Mouse (Mus musculus) cerebellum, adult 2 months (tissue): Measurements from ENCODE around the gene Dclk2. TPM values are rescaled to one million over a fixed set of nuclear protein-coding genes. Genes with fewer than 3 reads are reported as not detected.
A peak's percentile ranks its signal among the peaks of the same experiment; 100 is the strongest.

Source experiments
- DNase-seq, 2 experiments: peaks; one replicate each; pipeline ENCODE4 v3.0.0; 2021
- H3K27ac ChIP-seq: fragments of 200-500 bp; 2 replicates; pipeline ENCODE4 v1.5.1; 2012; ENCODE audit warnings: low read length, control low read depth, inconsistent platforms; ENCODE audit not compliant: insufficient read depth
- H3K27me3 ChIP-seq: fragments of 200-500 bp; 2 replicates; pipeline ENCODE4 v1.6.1; 2012; ENCODE audit warnings: inconsistent platforms, mild to moderate bottlenecking, low read length, moderate library complexity; ENCODE audit not compliant: control insufficient read depth, insufficient read depth
- H3K4me1 ChIP-seq: fragments of 200-500 bp; 2 replicates; pipeline ENCODE4 v1.6.1; 2011; ENCODE audit warnings: low read length; ENCODE audit not compliant: control insufficient read depth, insufficient read depth
- H3K4me3 ChIP-seq: fragments of 200-500 bp; replicated peaks from 2 replicates; pipeline ENCODE3; 2011; ENCODE audit warnings: mild to moderate bottlenecking, low read depth, low read length, control low read depth; ENCODE audit not compliant: insufficient read depth
- CTCF ChIP-seq: fragments of 200-500 bp; IDR thresholded peaks from 2 replicates; pipeline ENCODE4 v1.5.1; 2011; ENCODE audit warnings: low read depth, mild to moderate bottlenecking, control low read depth, low read length, moderate library complexity, borderline replicate concordance; ENCODE audit not compliant: insufficient read depth
- POLR2A ChIP-seq: fragments of 200-500 bp; IDR thresholded peaks from 2 replicates; pipeline ENCODE4 v1.6.1; 2011; ENCODE audit warnings: low read length, control low read depth, borderline replicate concordance; ENCODE audit not compliant: insufficient read depth
- WGBS: fragments of 180-500 bp; shearing (Covaris S2); methylation state at CpG from one replicate; pipeline ENCODE4 v1.1.7; 2018; 5-methylcytosine and 5-hydroxymethylcytosine counted together
- polyA plus RNA-seq: library from polyadenylated mRNA; depleted of rRNA; stranded (reverse); fragments of >200 nt; gene quantifications from 2 replicates; pipeline ENCODE4 v1.2.3, GENCODE M21; 2012; rRNA removed

Gene Dclk2
- polyA plus RNA-seq, 1 experiment = 59.5 TPM

DNA sequence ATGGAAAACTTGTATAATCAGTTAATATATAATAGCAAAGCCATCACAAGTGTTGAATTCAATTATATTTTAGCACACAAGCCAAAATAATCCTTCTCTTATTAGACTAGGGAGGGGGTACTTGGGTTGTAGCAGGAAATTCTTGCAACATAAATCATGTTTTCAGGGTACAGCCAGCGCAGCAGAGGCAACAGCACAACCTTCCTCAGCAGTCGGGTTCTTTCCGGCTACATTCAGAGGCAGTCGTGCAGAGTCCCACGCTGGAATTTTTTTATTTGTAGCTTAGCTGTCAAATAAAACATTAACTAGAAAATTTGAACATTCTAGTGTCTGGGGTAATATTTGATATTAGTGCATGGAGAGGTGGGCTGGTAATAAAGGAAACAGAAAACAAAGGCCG lies 166.5 kb downstream of the Dclk2 start:
- H3K27ac ChIP-seq = no peak overlapping the region
- DNase-seq = no peak
- no peak overlapping the region for H3K4me3 ChIP-seq
- TF ChIP-seq CTCF (no peak), POLR2A (no peak)
- WGBS = 88% methylated on average over 6 of the region's 6 CpGs
- H3K27me3 ChIP-seq = no peaks in the 10 kb centered on the region
- no peaks in the 10 kb centered on the region for H3K4me1 ChIP-seq

DNA sequence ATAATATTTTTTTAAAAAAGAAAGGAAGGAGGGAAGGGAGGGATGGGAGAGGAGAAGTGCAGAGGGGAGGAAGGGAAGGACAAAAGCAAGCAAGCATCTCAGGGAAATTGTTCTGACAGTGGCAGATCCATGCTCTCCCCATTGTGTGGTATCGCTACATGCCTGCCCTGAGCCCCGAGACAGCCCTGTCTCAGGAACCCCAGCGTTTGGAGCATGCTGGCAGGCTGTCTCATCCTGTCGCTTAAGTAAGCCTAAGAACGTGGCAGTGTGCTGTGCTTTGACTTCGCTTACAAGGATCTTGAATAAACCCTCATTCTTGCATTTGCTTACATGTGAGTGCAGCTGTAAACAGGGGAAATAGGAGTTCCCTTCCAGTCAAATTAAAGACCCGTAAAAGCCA lies 170.0 kb downstream of the Dclk2 start:
- H3K4me3 ChIP-seq = no peak overlapping the region
- H3K27me3 ChIP-seq = no peaks in the 10 kb centered on the region
- no peak for TF ChIP-seq POLR2A
- TF ChIP-seq CTCF = no peak
- no peak for DNase-seq
- no peak overlapping the region for H3K27ac ChIP-seq
- peaks cover 3% of the 10 kb centered on the region; the same call in 1 of the 2 replicates for H3K4me1 ChIP-seq
- WGBS = 59% methylated on average over 7 of the region's 7 CpGs

DNA sequence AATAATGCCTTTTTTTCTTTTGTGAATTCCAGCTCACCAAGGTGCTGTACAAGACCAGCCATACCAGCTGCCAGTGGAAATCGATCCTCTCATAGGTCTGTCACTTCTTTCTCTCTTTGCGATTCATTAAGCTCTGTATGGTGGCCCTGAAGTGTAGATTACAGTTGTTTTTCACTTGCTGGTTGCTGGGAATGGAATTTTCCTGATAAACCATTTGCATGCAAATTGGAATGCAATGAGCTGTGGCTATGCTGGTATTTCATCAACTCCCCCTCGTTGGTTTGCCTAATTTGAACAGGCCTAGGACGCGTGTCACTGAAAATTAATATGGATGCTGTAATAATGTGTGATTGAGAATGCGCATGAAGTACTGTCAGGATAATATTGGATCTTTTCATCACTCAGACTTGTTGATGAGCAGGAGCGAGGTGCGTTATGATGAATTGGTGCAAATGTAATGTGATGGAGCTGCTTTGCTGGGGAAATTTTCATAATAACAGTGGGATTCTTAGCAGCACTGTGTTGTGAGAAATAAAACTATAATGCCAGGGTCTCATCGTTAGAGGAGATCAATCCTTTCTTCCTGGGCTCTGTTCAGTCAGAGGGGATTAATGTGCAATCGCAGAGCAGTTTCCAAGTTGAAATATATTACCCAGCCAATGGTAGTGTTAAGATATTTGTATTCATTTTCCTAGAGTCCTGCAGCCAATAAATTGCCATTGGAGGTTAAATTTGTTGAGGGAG lies 174.7 kb downstream of the Dclk2 start:
- 69% methylated on average over 10 of the region's 10 CpGs for whole genome bisulfite sequencing
- Histone ChIP-seq H3K4me3 (no peak overlapping the region), H3K27ac (no peak overlapping the region; the same call in 1 of the 2 replicates), H3K4me1 (peaks cover 5% of the 10 kb centered on the region; the same call in 1 of the 2 replicates), H3K27me3 (no peaks in the 10 kb centered on the region)
- TF ChIP-seq POLR2A = no peak
- no peak for TF ChIP-seq CTCF
- DNase-seq = no peak

DNA sequence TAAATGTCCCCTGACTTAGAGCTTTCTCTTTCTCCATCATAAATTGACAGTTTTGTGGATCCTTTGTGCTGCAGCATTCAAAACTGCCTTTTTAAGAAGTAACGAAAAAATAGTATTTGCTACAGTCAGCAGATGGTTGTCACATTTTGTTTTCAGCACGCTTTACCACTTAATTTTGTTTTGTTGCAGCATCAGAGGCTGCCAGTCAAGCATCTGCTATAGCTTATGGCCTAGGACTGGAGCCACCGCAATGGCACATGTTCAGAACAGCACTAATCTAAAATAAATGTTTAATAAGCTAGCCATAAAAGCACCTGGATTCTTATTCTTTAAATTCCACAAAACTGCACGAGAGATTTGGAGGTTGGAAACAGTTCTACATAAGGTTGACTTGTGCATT lies 175.3 kb downstream of the Dclk2 start:
- 17% methylated on average over 4 of the region's 4 CpGs for WGBS
- TF ChIP-seq CTCF (no peak), POLR2A (no peak)
- H3K27ac ChIP-seq = no peak overlapping the region
- no peaks in the 10 kb centered on the region for H3K27me3 ChIP-seq
- H3K4me3 ChIP-seq = no peak overlapping the region
- H3K4me1 ChIP-seq = peaks cover 5% of the 10 kb centered on the region; the same call in 1 of the 2 replicates
- peak in 1 of 2 experiments; percentile 46 for DNase-seq

DNA sequence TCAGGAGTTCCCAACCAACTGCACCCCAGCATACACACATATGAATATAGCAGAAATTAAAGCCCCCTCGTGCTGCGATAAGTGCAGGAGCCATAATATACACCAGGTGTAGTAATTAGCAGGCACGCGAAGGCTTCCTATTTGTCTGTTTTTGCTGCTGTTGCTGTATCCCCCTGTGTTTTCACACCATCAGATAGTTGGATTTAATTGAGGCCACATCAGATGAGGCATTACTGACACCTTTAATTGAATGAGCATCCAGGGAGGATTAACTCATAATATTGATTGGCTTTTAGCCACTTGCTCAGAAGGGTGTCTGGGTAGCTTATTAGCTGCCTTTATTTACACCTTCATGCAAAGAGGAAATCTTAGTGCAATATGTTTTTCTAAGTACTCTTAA lies 180.9 kb downstream of the Dclk2 start:
- H3K27me3 ChIP-seq = no peaks in the 10 kb centered on the region
- 78% methylated on average over 4 of the region's 4 CpGs for WGBS
- no peak overlapping the region for H3K27ac ChIP-seq
- DNase-seq = no peak
- no peaks in the 10 kb centered on the region for H3K4me1 ChIP-seq
- TF ChIP-seq POLR2A (no peak), CTCF (no peak)
- H3K4me3 ChIP-seq = no peak overlapping the region

DNA sequence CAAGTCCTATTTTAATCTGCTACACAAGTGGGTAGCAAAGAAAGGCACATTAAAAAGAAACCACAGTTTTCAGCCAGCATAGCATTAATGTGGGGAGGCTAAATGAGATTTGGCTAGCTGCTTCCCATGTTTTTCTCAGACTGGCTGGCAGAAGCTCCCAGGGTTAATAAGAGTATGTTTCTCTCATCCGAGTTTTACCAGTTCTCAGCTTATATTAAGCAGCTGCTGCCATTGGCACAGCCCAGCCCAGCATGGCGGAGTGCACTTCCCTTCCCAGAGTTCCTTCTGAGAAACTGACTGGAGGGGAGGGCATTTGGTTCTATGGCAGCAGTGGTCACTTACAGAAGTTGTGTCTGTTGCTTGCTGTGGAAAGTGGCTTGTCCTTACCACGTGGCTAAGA lies 181.8 kb downstream of the Dclk2 start:
- Histone ChIP-seq H3K27me3 (no peaks in the 10 kb centered on the region), H3K4me3 (no peak overlapping the region), H3K27ac (no peak overlapping the region), H3K4me1 (no peaks in the 10 kb centered on the region)
- no peak for DNase-seq
- WGBS = 49% methylated on average over 3 of the region's 3 CpGs
- TF ChIP-seq CTCF = no peak
- no peak for TF ChIP-seq POLR2A

Other genes starting within 250 kb of the Dclk2 start
- 3.6 and 4.0 TPM in 2 replicates for gene Cd1d1, start 78.6 kb upstream of the Dclk2 start, polyA plus RNA-seq